Mouse (Mus musculus): ENCODE measurements at regions not wholly inside any gene's neighbourhood (a gene's known extent, or its start where the extent isn't known, plus 50 kb on each side); places are given as distances from the start of the nearest gene placed in this dataset.
A peak's percentile ranks its signal among the peaks of the same experiment; 100 is the strongest.

DNA sequence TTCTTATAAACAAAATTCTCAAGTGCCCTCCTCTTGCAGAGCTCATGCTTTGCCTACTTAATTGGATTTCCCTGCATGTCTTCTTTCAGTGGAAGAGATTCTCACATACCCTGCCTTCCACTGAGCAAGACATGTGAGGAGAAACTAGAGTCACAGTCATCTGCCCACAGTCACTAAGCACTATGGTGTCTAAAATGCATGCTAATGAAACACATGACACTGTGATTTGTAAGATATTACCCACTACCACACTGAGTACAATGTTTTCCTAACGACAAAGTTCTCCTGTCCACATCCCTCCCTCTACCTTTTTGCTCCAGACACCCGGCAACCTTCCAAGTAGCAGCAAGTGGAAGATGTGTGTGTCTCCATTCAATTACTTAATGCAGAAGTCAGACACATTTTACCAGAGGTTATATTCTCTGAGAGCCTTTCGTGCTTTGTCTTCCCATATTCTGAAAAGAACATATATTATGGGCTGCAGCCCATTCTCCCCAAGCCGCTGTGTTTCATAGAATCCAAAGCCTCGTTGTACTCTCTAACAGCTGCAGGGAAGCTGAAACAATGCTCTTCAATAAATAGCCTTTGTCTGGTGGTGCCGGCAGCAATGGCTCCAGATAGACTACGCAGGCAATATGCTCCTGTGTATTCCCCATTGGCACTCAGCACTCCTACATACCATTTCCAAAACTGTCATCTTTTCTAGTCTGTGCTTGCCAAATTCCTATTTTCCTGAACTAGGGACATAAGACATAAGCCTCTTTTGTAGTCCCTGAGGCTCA lies 670.7 kb downstream of the Poteg start:
- no peak for DNase-seq

DNA sequence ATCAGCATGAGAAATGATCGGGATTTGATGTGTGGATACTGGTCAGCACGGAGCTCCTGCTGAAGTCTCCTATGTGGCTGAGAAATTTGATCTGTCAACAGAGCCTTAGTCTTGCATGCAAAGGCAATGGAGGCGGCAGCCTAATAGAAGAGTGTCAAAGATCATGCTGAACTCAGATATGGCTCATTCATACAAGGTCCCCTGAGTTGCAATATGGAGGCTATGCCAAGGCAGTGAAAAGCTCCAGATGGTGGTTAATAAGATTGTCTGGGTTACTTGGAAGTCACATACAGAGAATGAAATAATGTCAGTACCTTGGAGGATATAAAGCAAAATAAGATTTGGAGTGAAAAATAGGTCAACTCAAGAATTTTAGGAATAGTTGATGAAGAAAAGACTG lies 677.6 kb downstream of the Poteg start:
- DNase-seq: no peak

DNA sequence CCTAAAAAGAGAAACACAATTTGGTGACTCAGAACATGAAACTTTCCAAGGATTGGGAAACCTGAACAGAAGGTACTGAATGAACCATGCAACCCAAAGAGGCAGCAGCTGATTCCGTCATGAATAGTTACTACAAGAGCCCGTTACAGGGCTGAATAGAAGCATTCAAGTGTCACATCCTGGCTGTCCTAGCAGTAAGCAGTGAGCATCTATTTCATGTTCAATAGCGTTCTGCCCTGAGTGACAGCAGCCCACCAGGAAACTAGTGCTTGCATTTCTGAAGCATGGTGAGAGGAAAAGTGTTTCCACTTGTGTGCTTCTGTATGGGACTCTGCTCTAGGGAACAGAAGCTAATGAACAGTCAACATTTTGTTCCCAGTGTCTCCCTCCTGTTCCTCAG lies 694.4 kb downstream of the Poteg start:
- DNase-seq: no peak

DNA sequence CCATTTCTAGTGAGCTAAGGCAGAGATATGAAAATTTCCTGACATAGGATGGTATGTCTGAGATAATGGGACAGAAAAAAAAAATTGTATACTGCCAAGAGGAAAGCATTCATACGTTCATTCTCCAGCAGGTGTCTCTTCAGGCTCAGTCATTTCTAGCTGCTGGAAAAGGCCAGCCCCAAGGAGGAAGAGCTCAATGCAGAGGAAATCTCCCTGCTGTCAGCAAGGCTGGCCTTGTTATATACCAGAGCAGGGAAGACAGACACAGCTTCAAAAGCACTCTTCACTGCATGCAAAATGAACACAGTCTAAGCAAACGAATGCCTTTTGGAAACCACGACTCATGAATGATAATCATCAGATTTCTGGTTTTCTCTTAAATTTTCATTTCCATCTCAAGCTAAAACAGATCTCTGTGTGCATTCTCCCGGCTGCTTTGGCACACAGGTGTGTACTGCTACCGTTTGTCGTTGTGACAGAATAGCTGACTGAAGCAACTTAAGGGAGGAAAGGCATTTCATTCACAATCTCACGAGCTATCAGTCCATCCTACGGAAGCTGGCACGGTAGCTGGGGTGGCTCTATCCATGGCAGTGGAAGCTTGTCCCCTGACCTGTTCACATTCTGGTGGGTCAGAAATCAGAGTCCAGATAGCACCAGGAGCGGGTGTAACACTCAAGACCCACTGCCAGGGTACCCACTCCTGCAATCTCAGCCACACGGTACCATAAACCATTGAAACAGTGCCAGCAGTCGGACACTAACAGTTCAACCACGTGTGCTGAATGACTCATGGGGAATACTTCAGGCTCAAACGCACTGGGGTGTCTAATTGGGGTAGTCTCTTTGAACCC lies 701.4 kb downstream of the Poteg start:
- peak; percentile 29 for DNase-seq

DNA sequence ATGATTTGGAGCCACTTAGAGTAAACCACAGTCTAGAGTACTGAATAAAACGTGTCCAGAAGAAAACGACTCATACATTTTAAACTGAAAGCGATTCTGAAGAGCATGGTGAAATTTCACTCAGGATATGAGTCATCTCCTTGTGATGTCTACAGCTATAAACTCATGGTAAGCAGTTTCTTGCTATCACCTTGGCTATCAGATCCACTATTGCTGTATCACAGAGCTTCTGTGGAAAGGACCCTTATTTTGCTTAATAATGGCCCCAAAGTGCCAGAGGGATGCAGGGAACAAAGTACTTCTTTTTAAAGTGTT lies 701.9 kb downstream of the Poteg start:
- no peak for DNase-seq

DNA sequence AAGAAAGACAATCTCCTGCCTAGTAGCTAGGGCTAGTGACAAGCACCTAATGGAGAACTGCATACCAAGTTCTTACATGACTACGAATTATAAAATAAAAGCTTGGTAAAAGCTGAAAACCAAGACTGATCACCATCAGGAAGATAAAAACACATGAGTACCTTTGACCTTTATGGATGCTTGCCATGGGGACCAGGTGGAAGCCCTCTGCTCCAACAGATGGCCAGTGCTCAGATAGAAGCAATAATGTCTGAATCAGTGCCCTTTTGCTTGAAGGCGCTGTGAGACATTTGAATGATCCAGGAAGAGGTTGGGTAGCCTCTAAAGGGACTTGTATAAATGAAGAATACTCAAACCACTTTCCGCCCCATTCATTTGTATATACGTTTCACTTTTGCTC lies 713.2 kb downstream of the Poteg start:
- no peak for DNase-seq

DNA sequence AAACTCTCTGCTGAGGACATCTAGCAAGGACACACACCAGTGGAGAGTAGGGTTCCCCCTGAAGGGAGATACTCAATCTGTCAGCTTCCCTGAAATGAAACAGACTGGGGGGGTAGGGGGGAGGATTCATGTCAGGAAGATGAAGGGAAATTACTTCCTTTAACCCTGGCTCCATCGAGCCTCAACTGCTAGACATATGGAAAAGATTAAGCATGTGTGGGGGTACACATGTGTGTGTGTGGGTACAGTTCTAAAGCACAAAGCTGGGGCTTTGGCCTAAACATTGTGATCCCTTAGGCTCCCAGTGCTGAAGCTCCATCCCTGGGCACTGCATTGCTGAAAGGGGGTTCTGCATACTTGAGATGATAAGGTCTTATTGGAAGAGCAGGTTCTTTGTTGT lies 720.6 kb downstream of the Poteg start:
- no peak for DNase-seq

DNA sequence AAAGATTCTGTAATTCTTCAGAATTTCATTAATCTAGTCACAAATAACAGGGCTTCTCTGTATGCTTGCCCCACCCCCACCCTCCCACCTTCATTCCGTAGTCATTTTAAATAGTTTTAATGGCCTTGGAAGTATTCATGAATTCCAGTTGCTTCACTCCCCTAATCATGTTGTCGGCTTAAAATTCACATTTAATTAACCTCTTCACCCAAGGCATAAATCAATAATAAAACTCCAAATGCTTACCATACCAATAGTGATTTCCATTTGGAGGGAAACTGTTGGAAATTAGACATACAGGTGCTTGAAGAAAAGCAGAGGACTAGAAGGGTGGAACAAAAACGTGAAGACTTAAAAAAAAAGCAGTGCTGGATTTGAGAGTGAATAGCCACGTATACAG lies 724.0 kb downstream of the Poteg start:
- no peak for DNase-seq

DNA sequence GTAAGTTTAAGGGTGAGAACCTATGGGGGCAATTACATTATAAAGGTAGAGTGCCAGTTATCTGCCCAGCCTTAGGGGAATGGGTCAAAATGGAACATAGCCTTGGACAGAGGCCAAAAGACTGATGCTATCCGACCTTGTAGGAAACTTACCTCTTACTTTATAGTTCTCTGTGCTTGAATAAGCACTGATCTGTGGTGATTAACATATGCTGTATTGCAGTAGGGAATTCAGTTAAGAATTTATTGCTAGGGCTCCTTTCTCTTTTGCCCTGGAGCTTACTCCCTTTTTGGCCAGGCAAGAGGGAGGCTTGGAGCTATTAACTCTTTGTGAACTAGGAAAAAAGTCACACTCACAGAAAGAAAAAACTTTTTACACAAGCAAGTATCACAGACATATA lies 748.5 kb downstream of the Poteg start:
- DNase-seq: no peak

DNA sequence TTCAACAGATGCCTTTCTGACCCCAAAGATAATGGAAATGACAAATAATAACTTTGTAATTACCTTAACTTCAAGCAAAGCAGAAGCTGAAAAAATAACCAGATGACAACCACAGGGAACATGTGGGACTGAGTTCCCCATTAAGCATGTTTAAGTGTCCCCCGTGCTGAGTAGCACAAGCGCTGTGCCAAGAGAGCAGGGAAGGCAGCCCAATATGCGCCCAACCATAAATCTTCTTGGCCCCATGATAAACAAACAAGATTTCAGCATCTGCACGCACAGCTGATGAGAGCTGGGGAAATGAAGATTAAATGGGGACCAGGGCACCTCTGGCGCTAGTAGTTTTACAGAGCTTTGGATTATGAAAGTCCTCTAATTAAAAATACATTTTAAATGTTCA lies 788.1 kb downstream of the Poteg start:
- DNase-seq: no peak

DNA sequence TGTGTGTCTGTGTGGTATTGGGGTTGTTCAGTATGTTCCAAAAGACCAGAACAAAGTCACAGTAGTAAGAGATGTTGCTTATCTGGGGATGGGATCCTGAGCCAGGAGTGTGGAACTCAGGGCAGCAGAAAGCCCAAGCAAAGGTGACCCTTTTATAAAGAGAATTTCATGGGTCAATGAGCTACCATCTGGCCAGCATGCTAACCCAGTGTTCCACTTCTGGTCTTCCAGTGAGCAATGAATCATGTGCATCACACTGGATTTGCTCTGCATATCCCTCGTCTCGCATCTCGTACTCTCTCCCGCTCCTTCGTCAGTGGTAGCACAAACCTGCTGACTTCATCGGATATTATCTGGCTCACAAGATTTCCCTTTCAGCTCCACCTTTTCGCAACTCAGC lies 791.9 kb downstream of the Poteg start:
- no peak for DNase-seq

DNA sequence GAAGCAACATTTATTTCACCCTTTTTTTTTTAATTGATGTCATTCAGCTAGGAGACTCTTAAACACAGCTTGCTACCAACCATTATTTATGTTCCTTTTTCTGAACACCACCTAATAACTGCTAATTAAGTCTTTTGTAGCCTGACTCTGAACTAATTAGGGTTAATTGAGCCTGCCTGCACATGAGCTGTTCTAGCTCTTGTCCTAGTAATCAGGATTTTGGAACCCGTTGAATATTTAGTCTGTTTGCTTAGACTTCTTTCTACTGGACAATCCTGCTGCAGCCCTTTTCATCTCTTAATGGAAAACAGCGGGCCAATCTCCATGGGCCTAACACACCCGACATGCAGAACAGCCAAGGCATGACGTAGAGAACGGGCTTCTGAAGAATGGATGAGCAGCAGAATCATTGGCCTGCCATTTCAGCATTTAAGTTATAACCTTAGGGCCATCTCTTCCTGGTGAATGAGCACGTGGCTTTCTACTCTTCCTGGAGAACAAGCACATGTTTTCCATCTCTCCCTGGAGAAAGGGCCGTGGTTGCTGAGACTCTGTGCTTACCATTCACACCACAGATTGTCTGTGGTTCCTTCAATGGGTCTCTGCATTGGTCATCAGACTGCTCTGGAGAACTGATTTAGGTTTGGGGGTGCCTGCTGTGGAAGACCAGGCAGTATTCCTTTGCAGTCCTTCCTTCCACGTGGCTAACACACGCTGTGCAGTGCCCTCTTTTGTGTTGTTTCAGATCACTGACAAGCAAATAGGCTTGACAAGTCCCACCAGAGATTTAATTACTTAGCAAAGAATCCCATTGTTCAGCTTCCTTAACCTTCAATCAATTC lies 805.1 kb downstream of the Poteg start:
- DNase-seq: no peak

DNA sequence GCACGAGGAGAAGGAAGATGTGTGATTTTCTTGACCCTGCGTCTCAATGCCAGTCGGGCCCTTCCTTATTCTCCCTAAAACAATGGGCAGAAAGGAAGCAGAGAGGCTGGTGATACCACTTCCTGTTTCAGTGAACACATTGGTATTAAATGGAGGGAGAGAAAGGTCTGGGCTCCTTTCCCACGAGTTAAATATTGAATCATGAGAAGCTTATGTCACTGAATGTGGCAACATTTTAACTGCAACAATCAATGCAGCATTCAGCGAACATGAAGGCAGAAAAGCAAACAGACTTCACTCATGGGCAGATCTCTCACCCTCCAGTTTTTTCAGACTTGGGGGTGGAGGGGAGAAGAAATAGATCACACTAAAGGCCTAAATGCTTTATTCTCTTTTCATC lies 819.8 kb downstream of the Poteg start:
- DNase-seq: no peak

DNA sequence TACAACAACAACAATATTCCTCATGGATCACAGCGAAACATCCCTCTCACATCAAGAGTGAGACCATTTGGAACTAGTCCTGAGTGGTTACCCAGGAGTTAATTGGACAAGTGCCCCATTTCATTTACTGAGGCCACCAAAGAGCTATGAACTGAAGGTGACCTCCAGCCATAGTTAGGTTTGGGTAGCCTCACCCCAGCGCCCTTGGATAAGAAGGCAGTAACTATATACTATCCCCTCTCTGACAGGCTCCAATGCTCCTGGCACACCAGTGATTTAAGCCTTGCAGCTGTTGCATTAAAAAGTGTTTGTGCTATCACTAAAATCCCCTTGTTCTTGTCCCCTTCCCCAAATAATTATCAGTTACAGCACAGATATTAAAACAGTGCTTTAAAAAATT lies 836.8 kb downstream of the Poteg start:
- no peak for DNase-seq

DNA sequence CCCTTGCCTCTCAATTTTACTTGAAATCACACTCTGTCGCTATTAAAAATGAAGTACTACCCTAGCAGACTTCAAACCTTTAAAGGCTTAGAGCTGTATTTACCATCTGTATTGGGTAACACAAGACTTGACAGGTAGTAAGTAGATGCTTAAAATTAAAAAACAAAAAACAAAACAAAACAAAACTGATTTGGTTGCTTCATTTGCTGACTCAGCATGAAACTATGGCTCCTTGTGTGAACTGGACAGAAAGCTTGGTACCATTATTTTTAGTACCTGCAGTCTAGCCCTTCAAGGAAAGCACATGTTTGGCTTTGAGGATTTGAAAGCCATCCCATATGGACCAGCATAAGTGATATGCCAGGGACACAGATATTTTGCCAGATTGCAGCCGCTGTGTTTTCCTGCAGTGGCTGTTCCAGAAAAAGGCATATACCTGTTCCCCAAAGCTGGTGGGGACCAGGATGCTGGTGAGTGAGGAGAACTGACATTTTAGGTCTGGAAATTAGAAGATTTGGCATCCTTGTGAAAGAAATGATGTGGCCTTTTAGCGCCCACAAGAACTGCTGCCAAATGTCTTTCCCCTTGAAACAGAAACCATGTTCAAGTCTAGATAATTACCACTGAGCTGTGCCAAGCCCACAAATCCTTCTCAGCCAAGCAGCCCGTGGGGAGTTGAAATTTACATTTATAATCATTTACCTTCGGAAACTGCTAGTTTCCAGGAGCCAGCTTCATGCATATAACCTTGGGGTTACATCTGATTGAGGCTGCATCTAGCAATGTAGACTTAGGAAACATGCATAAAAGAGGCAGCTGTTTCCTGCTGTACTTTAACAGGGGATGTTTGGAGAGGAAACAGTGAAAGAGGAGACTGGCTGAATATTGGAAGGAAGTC lies 851.7 kb downstream of the Poteg start:
- peak; percentile 7 for DNase-seq

DNA sequence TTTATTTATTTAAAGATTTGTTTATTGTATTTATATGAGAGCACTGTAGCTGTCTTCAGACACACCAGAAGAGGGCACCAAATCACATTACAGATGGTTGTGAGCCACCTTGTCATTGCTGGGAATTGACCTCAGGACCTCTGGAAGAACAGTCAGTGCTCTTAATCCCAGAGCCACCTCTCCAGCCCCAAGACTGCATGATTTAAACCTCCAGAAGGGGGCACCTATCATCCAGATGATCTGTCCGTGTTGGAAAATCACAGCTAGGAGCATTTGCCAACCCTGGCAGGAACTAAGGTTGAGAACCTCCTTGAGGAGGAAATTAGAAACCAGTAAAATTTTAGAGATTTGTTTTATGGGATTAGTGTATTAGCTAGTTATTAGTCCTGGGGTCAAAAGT lies 869.6 kb downstream of the Poteg start:
- no peak for DNase-seq

DNA sequence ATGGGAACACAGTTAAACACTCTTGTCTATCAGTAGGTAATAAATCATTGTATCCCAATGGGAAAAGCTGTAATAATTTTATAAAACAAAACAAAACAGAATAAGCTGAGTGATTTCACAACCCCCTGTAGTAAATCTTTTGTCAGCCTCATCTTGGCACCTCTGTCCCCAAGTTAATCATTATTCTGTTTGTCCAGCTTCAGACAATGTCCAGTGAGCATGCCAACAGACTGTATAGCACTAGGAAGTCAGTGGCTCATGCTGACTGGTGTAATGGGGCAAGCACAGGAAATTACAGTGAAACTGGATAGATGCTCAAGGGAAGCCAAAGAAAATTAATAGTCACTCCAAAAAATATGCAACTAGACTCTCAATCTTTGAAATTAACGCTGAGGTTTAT lies 885.9 kb downstream of the Poteg start:
- no peak for DNase-seq

DNA sequence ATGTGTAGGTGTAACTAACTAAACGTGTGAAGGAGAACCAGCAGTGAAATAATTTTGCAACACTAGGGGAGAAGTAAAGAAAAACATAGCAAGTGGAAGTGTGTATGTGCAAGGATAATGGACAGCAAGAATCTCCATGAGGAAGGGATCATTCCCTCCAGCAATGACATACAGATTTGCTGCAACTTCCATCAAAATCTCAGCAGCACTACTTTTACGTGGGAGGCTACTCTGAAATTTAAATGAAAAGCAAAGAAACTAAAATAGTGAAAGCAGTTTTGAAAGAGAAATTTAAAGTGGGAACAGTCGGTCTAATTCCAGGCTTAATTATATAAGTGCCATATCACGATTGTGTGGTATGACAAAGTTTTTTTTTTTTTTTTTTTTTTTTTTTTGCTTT lies 890.0 kb downstream of the Poteg start:
- DNase-seq: no peak

DNA sequence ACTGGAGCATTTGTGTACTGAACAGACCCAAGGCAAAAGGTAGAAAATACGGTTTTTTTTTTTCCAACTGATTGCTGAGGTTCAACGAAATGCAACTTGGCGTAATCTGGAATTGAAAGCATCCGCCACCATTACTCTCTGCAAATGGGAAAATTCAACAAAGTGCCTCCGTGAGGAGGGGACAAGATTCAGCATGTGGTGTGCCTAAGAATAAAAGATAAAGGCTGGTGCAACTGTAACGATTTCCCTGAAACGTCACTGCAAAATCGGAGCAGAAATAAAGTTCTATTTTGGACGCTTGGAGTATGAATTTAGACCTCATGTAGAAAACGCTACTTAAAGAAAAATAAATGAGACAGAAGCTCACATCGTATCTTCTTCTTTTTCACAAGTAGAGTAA lies 893.8 kb downstream of the Poteg start:
- no peak for DNase-seq

DNA sequence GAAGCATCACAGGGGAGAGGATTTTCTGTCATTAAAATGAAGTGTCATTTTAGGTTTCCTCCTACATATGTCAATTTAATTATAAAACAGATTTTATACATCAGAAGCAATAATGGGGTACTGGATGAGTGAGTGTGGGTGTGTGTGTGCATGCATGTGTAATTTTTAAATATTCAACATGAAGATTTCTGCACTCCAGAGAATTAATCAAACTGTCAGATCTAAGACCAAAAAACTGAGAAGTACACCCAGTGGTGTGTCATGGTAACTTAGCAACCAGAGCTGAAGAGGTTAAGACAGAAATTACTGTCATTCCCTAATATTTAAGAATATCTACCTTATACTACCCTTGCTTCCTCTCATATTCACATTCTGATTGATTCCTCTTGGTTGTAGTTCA lies 919.0 kb downstream of the Poteg start:
- no peak for DNase-seq

DNA sequence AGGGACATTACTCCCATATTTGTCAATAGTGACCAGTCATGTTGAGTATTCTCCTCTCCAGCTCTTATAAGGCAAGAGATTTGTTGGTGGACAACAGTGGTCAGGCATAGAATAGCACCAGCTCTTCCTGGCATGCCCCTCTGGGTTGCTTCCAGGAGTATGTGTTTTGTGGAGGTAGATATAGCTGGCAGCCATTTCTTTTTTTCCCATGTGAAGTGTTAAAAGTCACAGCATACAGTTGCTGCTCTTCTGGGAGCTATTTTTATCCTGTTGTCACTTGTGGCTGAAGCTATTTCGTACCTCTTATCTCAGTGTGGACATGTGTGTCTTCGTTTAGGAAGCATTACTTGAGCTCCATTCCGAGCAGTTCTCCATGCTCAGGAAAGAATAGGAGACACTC lies 919.9 kb downstream of the Poteg start:
- no peak for DNase-seq

DNA sequence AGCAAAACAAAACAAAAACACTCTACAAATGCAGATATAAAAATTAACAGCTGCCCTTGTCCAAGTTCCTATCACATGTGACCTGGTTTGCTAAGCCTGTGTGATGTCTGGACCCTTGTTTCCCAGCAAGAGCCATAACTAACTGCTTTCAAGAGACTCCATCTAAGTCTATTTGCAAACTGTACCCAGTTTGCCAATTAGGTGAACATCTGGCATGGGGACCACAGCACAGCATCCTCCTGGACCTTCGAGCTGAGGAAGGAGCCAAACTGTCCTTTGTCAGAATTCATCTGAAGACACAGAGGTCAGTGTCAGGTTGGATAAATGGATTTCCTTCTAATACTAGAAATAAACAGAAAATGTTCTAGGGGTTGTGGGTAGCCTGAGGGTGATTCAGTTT lies 924.3 kb downstream of the Poteg start:
- no peak for DNase-seq

DNA sequence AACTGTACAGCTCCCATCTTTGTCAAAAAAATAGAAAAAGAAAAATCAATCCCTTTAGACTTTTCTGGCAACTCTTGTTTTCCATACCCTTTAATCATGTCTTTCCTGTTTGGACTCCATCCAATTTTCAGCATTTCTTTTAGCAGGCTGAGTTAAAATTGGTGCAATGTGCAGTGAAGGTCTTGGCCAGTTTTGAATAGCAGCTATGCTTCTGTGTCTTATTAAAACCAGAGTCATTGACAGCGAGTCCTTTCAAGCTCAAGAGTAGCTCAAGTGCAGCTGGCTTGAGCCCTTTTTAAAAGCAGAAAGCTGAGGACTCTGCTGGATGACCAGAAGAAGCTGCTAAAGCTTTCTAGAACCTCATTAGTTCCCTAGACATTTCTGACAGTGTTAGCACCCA lies 952.7 kb downstream of the Poteg start:
- DNase-seq: no peak
